Mouse (Mus musculus): ENCODE results near the gene Rab12.
A peak's percentile ranks its signal among the peaks of the same experiment; 100 is the strongest.

Gene Rab12

GRCm38 (mm10) chr17:66448421-66449405, 70.8 kb downstream of the Rab12 start:
- peak; percentile 60 to 72 for DNase-seq (ENCODE audit: low spot score in 2 of 2)

GRCm38 (mm10) chr17:66447978-66448377, 71.6 kb downstream of the Rab12 start:
- DNase-seq (ENCODE audit: low spot score in 2 of 2), result no peak

GRCm38 (mm10) chr17:66447007-66447312, 72.6 kb downstream of the Rab12 start:
- DNase-seq (ENCODE audit: low spot score in 2 of 2), result no peak

GRCm38 (mm10) chr17:66446196-66447006, 73.1 kb downstream of the Rab12 start:
- DNase-seq (ENCODE audit: low spot score in 2 of 2), result no peak

Measured in right cerebral cortex, postnatal 10 days (tissue).